Mouse (Mus musculus) kidney, postnatal 0 days (tissue): ENCODE results near the gene Dnah2. TPM values are rescaled to one million over a fixed set of nuclear protein-coding genes. Genes with fewer than 3 reads are reported as not detected.
"Not testable (repeated sequence)": the region's sequence is repeated elsewhere in the genome, so short reads cannot be mapped to it uniquely, and the experiment has no call there.

Experiments
- ATAC-seq: fragments of 200-750 bp; cut with Nextera tagmentation; replicated peaks from 2 replicates; pipeline ENCODE4 v1.8.0; 2017; ENCODE audit warnings: low read depth, moderate number of reproducible peaks, moderate TSS enrichment, moderate library complexity; ENCODE audit not compliant: low FRiP score
- DNase-seq: peaks from one replicate; pipeline ENCODE4 v3.0.0-alpha.2; 2016; ENCODE audit warnings: low spot score
- H3K27ac ChIP-seq: fragments of 300-500 bp; sonication (generic); 2 replicates; pipeline ENCODE4 v1.5.1; 2014; ENCODE audit warnings: mild to moderate bottlenecking
- H3K27me3 ChIP-seq: fragments of 300-500 bp; sonication (generic); 2 replicates; pipeline ENCODE4 v1.6.1; 2014; ENCODE audit warnings: low read length, mixed read lengths; ENCODE audit not compliant: insufficient read depth
- H3K36me3 ChIP-seq: fragments of 300-500 bp; sonication (generic); 2 replicates; pipeline ENCODE4 v1.6.1; 2014; ENCODE audit warnings: low read length, mixed read lengths; ENCODE audit not compliant: insufficient read depth
- H3K4me1 ChIP-seq: fragments of 300-500 bp; sonication (generic); replicated peaks from 2 replicates; pipeline ENCODE4 v1.6.1; 2014; ENCODE audit warnings: antibody characterized with exemption, low read length, mixed read lengths; ENCODE audit not compliant: insufficient read depth
- H3K4me2 ChIP-seq: fragments of 300-500 bp; sonication (generic); 2 replicates; pipeline ENCODE4 v1.6.1; 2014; ENCODE audit warnings: mild to moderate bottlenecking, low read length, moderate library complexity, mixed read lengths
- H3K4me3 ChIP-seq: fragments of 300-500 bp; sonication (generic); replicated peaks from 2 replicates; pipeline ENCODE4 v1.5.1; 2014; ENCODE audit warnings: low read depth, low read length
- H3K9ac ChIP-seq: fragments of 300-500 bp; sonication (generic); 2 replicates; pipeline ENCODE4 v1.6.1; 2014; ENCODE audit warnings: low read depth, low read length
- H3K9me3 ChIP-seq: fragments of 300-500 bp; sonication (generic); replicated peaks from 2 replicates; pipeline ENCODE4 v1.6.1; 2016; ENCODE audit warnings: low read length, inconsistent platforms, mixed read lengths
- CTCF ChIP-seq: IDR thresholded peaks from 2 replicates; pipeline ENCODE4 v1.5.1; 2016; ENCODE audit warnings: antibody characterized with exemption, low read depth, mild to moderate bottlenecking, moderate library complexity
- WGBS: fragments of 180-500 bp; shearing (Covaris S2); extraction: QIAGEN DNeasy Blood & Tissue Kit; methylation state at CpG from one replicate; pipeline ENCODE4 v1.1.7; 2014; 5-methylcytosine and 5-hydroxymethylcytosine counted together
- polyA plus RNA-seq: library from polyadenylated mRNA; unstranded; fragments of >200 nt; fragmentation: Nextera tagmentation; extraction: Ambion mirVana; gene quantifications from 2 replicates; pipeline ENCODE4 v1.2.1, GENCODE M21; 2015

Gene Dnah2
- polyA plus RNA-seq, 1 experiment from 2014 or later = 0.32 TPM

- no peak overlapping the region for H3K27ac ChIP-seq
- 0 out of 2 replicates have a peak, but pooled peaks cover 3% of the 10 kb centered on the region for H3K4me1 ChIP-seq
- H3K9ac ChIP-seq = no peak overlapping the region
- 70% methylated on average over 1 of the region's 1 CpGs for WGBS
- peak; percentile 46; the same call in 1 of the 2 replicates for TF ChIP-seq CTCF
- DNase-seq = no peak
- no peaks in the 10 kb centered on the region for H3K9me3 ChIP-seq
- H3K4me2 ChIP-seq = no peak overlapping the region
- no peaks in the 10 kb centered on the region for H3K36me3 ChIP-seq
- no peaks in the 10 kb centered on the region for H3K27me3 ChIP-seq
- H3K4me3 ChIP-seq = no peak overlapping the region
- no peak for ATAC-seq
Measured at GRCm38 (mm10) chr11:69534990-69535389, 13.9 kb downstream of the Dnah2 start.

- Histone ChIP-seq H3K4me1 (no peaks in the 10 kb centered on the region), H3K27me3 (no peaks in the 10 kb centered on the region), H3K4me3 (no peak overlapping the region), H3K36me3 (no peaks in the 10 kb centered on the region), H3K4me2 (no peak overlapping the region), H3K27ac (no peak overlapping the region), H3K9me3 (no peaks in the 10 kb centered on the region), H3K9ac (no peak overlapping the region)
- WGBS = 78% methylated on average over 7 of the region's 7 CpGs
- ATAC-seq = no peak
- DNase-seq = no peak
- TF ChIP-seq CTCF = peak; percentile 47
Measured at GRCm38 (mm10) chr11:69532480-69533150, 16.3 kb downstream of the Dnah2 start.

DNA sequence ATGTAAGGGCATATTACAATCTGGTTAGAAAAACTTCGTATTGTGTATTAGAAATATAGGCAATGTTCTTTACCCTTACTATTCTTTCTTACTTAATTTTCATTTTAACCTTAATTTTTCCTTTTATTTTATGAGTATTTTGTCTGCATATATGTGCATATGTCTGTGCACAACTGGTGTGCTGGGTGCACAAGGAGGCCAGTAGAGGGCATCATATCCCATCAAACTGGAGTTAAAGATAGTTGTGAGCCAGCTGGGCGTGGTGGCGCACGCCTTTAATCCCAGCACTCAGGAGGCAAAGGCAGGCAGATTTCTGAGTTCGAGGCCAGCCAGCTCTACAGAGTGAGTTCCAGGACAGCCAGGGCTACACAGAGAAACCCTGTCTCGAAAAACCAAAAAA, 18.2 kb downstream of the Dnah2 start:
- not testable (repeated sequence) for H3K9ac ChIP-seq, H3K4me3 ChIP-seq, H3K9me3 ChIP-seq, H3K27ac ChIP-seq, H3K36me3 ChIP-seq, ATAC-seq, H3K4me1 ChIP-seq, H3K27me3 ChIP-seq, H3K4me2 ChIP-seq, DNase-seq
- peak; percentile 30; the same call in 1 of the 2 replicates for TF ChIP-seq CTCF
- 91% methylated on average over 6 of the region's 6 CpGs for WGBS

GRCm38 (mm10) chr11:69530281-69530680, 18.6 kb downstream of the Dnah2 start:
- 78% methylated on average over 3 of the region's 3 CpGs for WGBS
- not testable (repeated sequence) for H3K4me3 ChIP-seq, H3K27ac ChIP-seq, H3K4me2 ChIP-seq, H3K27me3 ChIP-seq, H3K9ac ChIP-seq, H3K4me1 ChIP-seq, ATAC-seq, H3K36me3 ChIP-seq, DNase-seq, H3K9me3 ChIP-seq

GRCm38 (mm10) chr11:69528031-69528390, 20.9 kb downstream of the Dnah2 start:
- Histone ChIP-seq H3K9me3 (no peaks in the 10 kb centered on the region), H3K4me2 (no peak overlapping the region), H3K9ac (no peak overlapping the region), H3K27ac (no peak overlapping the region), H3K36me3 (no peaks in the 10 kb centered on the region), H3K4me3 (no peak overlapping the region), H3K27me3 (no peaks in the 10 kb centered on the region), H3K4me1 (0 out of 2 replicates have a peak, but pooled peaks cover 6% of the 10 kb centered on the region)
- DNase-seq (no peak), ATAC-seq (no peak)
- TF ChIP-seq CTCF = no peak
- 86% methylated on average over 4 of the region's 4 CpGs for WGBS

GRCm38 (mm10) chr11:69527098-69528030, 21.5 kb downstream of the Dnah2 start:
- Histone ChIP-seq H3K36me3 (no peaks in the 10 kb centered on the region), H3K4me3 (peak overlapping the region; percentile 24), H3K9ac (peak overlapping the region; percentile 55), H3K4me2 (peak overlapping the region; percentile 63), H3K27me3 (no peaks in the 10 kb centered on the region), H3K27ac (no peak overlapping the region), H3K9me3 (no peaks in the 10 kb centered on the region), H3K4me1 (0 out of 2 replicates have a peak, but pooled peaks cover 6% of the 10 kb centered on the region)
- DNase-seq (peak; percentile 58), ATAC-seq (no peak)
- 5% methylated on average over 30 of the region's 30 CpGs for whole genome bisulfite sequencing
- no peak for TF ChIP-seq CTCF
